Mouse (Mus musculus): ENCODE data around the gene Rps6ka2.
"Not testable (repeated sequence)": the region's sequence is repeated elsewhere in the genome, so short reads cannot be mapped to it uniquely, and the experiment has no call there.

The Rps6ka2 gene

GRCm38 (mm10) chr17:7271522-7272134 lies 101.7 kb downstream of the Rps6ka2 start:
- DNase-seq = no peak

DNA sequence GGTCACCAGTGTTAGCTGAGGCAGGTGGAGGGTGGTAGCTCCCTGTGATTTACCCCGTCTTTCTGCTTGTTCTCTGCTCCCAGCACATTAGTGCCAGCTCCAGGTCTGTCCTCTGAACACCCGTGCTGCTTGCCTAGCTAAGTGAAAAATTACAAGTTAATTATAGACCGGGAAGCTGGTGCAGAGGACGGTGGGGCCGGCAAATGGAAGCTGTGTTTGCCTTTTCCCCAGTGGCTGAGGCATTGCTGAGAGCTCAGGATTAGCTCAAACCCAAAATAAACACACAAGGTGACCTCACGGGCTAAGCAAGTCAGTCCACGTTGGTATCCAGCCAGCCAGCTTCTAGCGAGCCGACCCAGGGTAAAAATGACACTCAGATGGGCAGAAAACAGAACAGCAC lies 103.1 kb downstream of the Rps6ka2 start:
- no peak for DNase-seq

DNA sequence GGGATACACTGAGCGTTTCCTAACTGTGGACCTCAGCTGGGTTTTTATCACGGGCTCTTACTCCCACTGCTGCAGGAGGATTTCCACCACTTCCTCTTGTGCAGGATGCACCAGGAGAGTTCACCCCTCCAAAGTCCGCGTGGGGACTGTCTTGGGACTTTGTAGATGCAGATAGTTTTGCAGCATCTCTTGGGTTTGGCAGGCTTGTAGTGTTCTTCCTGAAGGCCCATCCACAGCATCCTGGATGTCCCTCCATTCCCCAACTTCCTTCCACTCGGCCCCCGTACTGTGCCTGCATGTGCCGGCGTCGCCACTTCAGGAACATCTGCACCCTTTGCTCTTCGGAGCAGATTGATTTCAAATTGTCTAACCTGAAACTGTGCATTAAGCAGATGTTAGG lies 103.9 kb downstream of the Rps6ka2 start:
- no peak for DNase-seq

- peak; percentile 20 for DNase-seq
These were observed 108.9 kb downstream of the Rps6ka2 start for GRCm38 (mm10) chr17:7278702-7279242.

- DNase-seq = no peak
These were observed 109.3 kb downstream of the Rps6ka2 start for GRCm38 (mm10) chr17:7279251-7279650.

- DNase-seq = no peak
These were observed 114.5 kb downstream of the Rps6ka2 start for GRCm38 (mm10) chr17:7284297-7284910.

DNA sequence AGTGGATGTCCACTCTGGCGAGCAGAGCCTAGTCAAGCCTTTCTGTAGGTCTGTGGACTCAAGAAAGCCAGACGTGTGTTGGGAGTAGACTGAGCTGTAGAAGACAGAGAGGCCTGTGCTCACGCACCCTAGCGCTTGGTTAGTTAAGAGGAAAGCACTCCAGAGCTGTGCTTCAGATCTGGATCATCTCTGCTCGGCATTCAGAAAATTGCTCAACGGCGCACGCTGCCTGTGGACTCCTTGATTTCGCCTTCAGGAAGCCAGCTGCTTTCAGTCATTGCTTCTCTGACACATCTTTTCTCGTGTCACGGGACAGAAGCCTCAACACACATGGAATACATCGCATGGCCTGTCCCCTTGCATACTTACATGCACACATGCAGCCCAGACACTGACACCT lies 115.4 kb downstream of the Rps6ka2 start:
- no peak for DNase-seq

GRCm38 (mm10) chr17:7286422-7287050 lies 116.6 kb downstream of the Rps6ka2 start:
- no peak for DNase-seq

DNA sequence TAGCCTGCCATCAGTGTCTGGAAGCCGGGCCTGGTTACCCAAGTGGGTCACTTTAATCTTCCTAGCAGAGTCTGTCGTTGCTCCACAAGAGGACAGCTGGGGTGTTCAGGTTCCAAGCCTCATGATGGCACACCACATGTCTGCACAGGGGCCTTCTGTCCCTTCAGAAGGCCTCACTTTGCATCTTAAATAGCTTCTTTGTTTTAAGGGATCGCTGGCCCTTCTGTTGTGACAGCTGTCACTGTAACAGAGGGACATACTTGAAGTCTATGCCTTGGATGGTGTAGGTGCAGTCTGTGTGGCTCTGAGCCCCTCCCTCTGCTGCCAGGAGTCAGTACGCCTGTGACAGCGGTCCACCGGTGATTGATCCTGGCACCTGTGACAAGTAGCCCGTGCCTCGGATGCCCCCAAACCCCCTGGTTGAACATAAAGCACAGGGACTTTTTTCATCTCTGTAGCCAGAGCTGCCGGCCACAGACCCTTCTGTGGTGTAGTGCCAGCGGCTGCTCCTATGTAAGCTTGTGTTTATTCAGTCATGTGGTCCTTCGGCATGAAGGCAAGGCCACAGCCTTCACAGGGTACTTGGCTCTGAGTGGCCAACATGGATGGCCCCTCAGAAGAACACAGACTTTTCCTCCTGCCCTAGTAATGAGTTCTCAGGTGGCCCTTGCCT lies 122.2 kb downstream of the Rps6ka2 start:
- DNase-seq = peak; percentile 45

GRCm38 (mm10) chr17:7306278-7307196 lies 136.6 kb downstream of the Rps6ka2 start:
- peak; percentile 54 for DNase-seq

DNA sequence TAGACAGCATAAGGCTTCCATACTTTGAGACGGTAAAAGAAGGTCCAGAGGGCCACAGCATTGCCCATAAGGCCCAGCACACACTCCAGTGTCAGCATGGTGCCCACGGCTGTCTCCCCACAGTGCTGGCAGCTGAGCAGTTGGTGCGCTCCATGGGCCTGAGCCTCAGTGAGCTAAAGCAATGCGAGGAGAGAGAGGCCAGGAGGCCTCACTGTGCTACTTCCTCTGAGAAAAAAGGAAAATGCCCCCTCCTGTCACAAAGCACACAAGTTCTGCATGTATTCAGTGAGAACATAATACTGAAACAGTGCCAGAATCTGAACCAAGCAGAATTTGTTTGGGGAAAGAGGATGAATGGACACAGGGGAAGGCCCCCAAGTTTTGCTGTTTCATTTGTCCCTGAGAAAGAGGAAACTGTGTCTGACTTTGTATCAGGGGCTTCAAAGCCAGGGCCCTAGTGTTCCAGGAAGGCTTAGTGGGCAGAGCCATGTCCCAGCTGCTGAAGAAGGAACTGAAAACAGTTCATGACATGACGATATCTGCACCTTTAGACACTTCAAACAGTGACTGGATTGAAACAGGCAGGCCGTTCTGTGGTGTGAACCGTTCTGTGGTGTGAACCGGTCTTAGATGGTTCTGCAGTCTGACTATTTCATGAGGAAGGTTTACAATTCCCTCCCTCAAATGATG lies 145.9 kb downstream of the Rps6ka2 start:
- not testable (repeated sequence) for DNase-seq

DNA sequence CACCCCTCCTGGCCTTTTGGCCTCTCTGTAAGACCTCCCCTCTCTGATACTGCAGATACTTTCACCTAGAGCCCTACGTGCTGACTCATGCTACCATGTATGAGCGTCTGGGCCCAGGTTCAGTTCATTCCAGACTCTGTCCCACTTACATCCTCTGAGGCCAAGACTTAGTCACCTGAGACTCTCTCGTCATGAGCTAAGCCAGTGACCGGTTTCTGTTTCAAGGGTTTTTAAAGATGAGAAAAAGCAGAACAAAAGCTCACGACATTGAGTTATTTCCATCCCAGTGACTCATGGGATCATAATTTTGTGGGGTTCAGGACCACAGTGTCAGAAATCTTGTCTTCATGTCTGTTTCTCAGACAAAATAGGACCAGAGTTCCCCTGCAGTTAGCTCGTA lies 149.9 kb downstream of the Rps6ka2 start:
- DNase-seq = not testable (repeated sequence)

DNA sequence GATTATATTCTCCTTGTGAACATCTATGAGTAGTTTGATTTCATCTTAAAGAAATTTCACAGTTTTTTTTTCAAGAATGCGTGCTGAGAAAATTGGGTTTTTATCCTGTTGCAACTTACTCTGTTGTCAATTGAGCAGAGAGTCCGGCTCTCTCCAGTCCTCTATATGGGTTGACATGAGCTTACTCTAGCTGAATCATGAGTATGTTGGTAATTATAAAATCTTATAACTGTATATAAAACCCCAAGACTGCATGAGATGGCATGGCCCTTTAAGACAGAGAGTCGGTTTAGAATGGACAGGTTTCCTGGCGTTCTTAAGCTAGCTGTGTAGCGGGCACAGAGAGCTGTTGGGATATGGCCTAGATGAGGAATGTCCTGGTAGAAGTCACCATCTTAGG lies 154.4 kb downstream of the Rps6ka2 start, which contains the start of gene Tcp10a:
Gene Tcp10a (plus strand): TSS at position 301 of the 400 bp plus-strand sequence.
- not testable (repeated sequence) for DNase-seq

DNA sequence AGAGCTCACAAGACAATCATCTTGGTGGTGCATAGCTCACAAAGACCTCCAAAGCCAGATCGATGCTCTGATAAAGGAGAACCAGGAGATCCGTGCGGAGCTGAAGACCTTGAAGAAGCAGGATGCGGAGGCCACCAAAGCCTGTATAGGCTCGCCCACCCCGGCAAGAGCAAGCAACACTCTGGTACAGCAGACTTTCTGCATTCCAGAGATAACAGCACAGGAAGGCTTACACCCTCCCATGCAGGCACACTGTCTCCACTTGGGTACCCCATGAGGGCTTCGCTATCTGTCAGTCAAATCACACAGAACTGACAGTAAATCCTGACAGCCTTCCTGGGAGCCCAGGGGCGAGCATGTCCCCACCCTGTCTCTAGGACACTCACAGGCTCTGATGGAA lies 156.5 kb downstream of the Rps6ka2 start:
- not testable (repeated sequence) for DNase-seq

- DNase-seq = not testable (repeated sequence)
These were observed 162.8 kb downstream of the Rps6ka2 start for GRCm38 (mm10) chr17:7332745-7333144.

- not testable (repeated sequence) for DNase-seq
These were observed 167.5 kb downstream of the Rps6ka2 start for GRCm38 (mm10) chr17:7337381-7337780.

DNA sequence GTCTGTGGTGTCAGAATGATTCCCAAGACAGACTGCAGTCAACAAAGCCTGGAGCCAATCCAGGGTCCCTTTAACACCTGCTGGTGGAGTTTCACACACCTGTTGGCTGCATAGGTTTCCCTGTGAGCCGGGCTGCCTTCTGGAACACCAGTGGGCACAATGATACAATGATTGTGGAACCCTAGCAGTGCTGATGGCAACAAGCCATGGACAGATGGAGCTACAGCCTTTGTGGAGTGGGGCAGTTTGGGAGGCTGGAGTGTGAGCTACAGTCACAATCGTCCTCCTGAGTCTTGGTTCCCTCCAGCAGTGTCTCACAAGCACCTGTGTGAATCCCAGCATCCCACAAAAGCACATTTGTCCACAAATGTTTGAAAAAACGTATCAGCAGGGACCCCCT lies 178.8 kb downstream of the Rps6ka2 start:
- DNase-seq = peak; percentile 17

DNA sequence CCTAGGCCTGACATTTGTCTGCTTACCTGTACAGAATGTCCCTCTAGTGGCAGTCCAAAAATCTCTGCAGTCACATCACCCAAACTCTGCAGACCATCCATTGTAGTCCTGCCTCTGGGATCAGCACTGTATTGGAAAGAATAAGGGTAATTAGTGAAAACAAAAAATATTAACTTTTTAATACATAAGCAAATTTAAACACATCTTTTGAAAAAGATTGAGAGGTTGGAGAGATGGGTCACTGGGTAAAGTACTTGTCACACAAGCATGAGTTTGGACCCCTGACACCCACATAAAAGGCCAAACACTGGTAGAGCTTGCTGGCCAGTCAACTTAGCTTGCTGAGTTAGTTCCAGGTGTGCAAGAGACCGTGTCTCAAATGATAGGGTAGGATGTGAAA lies 182.7 kb downstream of the Rps6ka2 start, which contains the start of gene Ttll2:
Gene Ttll2 (minus strand): TSS at position 101 of the 400 bp plus-strand sequence.
- DNase-seq = not testable (repeated sequence)

All from cerebellum, adult 9-10 months (tissue).